Mouse (Mus musculus) stomach, postnatal 0 days (tissue): ENCODE measurements at regions not wholly inside any gene's neighbourhood (a gene's known extent, or its start where the extent isn't known, plus 50 kb on each side); places are given as distances from the start of the nearest gene placed in this dataset.

Experiments used
- CTCF ChIP-seq: IDR thresholded peaks from 2 replicates; pipeline ENCODE4 v1.5.1; 2016; ENCODE audit warnings: antibody characterized with exemption, low read depth, mild to moderate bottlenecking, moderate library complexity
- EP300 ChIP-seq: optimal IDR thresholded peaks from 2 replicates; pipeline ENCODE3; 2016; ENCODE audit warnings: antibody characterized with exemption

GRCm38 (mm10) chr11:64590091-64590490, 153.6 kb upstream of the F930015N05Rik start:
- TF ChIP-seq EP300 (no peak), CTCF (no peak)
